Mouse (Mus musculus) embryo, embryonic 11 days (tissue): ENCODE measurements at regions not wholly inside any gene's neighbourhood (a gene's known extent, or its start where the extent isn't known, plus 50 kb on each side); places are given as distances from the start of the nearest gene placed in this dataset.

Experiments
- DNase-seq: peaks from one replicate; pipeline ENCODE4 v3.0.0-alpha.2; 2015

- DNase-seq: peak; percentile 71
Observed at GRCm38 (mm10) chr13:42244240-42245086, 56.8 kb upstream of the Edn1 start.

DNA sequence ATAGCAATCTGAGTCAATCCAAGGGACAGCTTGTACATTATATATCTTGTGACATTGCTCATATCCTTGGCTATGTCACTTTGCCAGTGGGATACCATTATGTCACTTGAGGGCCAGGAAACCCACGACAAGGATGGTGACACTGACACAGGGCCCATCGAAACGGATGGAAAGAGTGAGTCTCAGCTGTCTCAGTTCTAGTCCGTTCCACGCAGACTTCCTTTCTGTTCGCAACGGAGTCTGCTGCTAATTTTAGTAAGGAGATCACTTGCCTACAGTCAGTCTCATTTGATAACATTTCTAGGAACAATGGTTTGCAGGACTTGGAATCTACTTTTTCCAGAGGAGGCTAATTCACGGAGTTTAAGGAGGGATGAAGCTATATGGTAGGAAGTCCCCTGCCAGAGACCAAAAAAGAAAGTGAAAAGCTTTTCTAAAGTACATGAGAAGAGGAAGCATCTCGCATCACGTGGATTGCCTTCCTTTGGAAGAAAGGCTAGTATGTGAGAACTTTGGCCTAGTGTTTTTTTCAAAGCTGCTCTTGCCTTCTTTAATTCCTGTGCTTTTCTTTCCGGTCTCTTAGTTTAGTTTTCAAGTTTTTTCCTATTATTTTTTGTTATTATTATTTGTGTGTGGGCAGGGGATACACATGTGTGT is 55.4 kb upstream of the Edn1 start:
- DNase-seq: no peak
